Mouse (Mus musculus): Measurements from ENCODE around the gene Rngtt. TPM values are rescaled to one million over a fixed set of nuclear protein-coding genes. Genes with fewer than 3 reads are reported as not detected.

Gene Rngtt
- 70.1 TPM for polyA plus RNA-seq (2017; shearing (Covaris generic))

GRCm38 (mm10) chr4:33309764-33310757 is at the start of gene Rngtt:
Rngtt (plus strand) TSS chr4:33310311.

DNA sequence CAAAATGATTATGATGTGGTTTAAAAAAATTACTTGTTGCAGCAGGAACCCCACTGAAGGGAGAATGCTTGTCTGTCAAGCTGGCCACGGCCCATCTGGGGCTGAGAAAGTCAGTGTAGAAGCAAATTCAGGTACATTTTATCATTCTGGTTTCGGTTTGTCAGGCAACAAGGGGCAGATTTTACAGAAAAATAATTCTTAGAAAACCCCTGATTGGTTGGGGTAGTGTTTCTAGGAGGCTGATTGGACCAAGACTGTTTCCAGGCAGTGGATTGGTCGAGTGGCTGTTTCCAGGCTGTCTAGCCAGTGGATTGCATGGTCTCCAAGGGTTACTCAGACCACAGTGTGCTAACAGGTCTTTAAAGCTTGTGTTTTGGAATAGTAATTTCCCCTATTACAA is 20.1 kb upstream of the Rngtt start, which contains the start of gene Pnrc1:
Gene Pnrc1 (minus strand): TSS at position 162 of the 400 bp plus-strand sequence.

Other genes starting within 250 kb of the Rngtt start
- 22.5 TPM for gene Gabrr2, start 247.3 kb upstream of the Rngtt start, polyA plus RNA-seq (2017; shearing (Covaris generic))
- gene Gabrr1, start 177.8 kb upstream of the Rngtt start, polyA plus RNA-seq (2017; shearing (Covaris generic)) = not detected
- gene Pm20d2, start 120.6 kb upstream of the Rngtt start, polyA plus RNA-seq (2017; shearing (Covaris generic)) = not detected
- gene Srsf12, start 101.3 kb upstream of the Rngtt start, polyA plus RNA-seq (2017; shearing (Covaris generic)) = 2.9 TPM
- 68.8 TPM for gene Pnrc1, start 20.1 kb upstream of the Rngtt start, polyA plus RNA-seq (2017; shearing (Covaris generic))